Mouse (Mus musculus) splenic B cell, adult 2 months (primary cell): ENCODE data around the gene Dscam.

Experiments
- DNase-seq: peaks from one replicate; pipeline ENCODE4 v3.0.0-alpha.2; 2011; ENCODE audit warnings: low read depth, low spot score
- H3K27me3 ChIP-seq: 2 replicates; pipeline ENCODE4 v1.6.1; 2012; ENCODE audit warnings: mild to moderate bottlenecking, low read length, moderate library complexity, mixed read lengths; ENCODE audit not compliant: control insufficient read depth, poor library complexity, insufficient read depth, severe bottlenecking
- H3K36me3 ChIP-seq: 2 replicates; pipeline ENCODE4 v1.6.1; 2012; ENCODE audit warnings: mild to moderate bottlenecking, low read length, moderate library complexity, mixed read lengths; ENCODE audit not compliant: control insufficient read depth, poor library complexity, insufficient read depth, severe bottlenecking

Dscam gene

DNA sequence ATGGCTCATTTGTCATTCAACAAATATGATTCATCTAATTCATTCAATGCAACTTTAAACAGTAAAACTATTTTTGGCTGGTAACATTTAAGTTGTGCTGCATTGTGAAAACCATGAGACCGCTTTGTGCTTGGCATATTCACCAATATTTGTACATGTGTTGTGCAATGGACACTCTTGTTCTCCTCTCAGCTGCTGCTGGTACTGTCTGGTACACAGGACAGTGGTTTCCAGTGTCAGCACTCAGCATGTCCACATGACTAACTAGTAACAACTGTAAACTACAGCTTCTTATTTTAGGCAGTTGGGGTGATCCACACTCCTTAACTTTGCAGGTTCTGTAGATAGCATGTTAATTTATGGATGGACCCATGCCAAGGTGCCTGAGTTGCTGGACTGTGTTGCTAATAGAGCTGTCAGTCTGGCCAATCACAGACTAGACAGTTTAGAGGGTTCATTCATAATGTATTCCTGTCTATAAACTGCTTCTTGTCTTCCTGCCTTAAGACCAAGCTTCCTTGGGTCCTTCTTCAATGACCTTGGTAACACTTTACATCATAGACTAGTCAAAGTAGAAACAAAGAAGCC lies 368.8 kb downstream of the Dscam start:
- no peaks in the 10 kb centered on the region for H3K27me3 ChIP-seq
- H3K36me3 ChIP-seq = no peaks in the 10 kb centered on the region
- no peak for DNase-seq

DNA sequence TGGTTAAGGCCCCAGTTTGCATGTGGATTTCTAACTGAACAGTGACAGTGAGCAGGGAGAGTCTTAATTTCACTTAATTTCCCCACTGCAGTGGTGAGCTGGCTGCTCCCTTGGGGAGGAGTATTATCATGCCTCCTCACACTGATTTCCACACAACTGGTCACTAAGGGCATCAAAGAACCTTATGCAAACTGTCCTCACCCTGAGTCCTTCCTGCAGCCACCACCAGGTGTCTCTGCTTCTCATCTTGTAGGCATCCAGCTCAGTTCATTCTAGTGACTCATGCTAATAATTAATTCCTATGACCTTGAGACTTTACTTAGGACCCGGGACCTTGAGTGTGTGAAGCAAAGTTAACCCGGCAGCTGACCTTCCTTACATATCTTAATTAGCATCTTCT lies 375.1 kb downstream of the Dscam start:
- no peaks in the 10 kb centered on the region for H3K27me3 ChIP-seq
- no peaks in the 10 kb centered on the region for H3K36me3 ChIP-seq
- DNase-seq = no peak

DNA sequence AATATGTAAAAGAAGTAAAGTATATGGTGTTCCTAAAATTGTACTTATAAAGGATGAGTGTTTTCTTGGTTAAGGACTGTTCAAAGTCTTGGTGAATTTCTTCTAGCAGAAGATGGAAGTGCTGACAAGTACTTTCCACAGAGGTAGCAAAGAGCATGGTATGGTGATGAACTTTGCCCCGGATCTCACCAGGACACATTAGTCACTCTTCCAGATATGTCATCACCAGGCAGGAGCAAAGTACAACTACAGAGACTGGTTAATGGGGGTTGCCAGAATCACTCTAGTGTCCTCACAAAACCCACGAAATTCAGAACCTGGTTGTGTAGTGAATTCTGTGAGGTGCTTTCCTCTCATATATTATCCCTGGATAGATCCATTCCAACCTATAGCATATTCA lies 379.2 kb downstream of the Dscam start:
- no peaks in the 10 kb centered on the region for H3K36me3 ChIP-seq
- no peak for DNase-seq
- H3K27me3 ChIP-seq = no peaks in the 10 kb centered on the region

DNA sequence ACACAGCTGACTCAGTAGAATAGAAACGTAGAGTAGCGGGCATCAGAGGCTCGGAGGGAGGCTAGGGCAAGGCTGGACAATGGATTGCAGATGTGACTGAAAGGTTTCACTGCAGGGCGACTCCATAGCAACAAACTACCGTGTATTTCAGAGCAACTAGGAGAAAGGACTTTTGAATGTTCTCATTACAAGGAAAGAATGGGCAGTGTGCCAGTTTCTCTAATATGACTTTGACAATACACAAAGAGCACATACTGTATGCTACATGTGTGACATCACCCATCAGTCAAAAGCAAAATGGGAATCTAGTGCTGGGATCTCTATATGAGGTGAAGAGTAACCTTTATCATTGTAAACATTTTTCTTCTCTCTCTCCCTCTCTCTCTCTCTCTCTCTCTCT lies 382.3 kb downstream of the Dscam start:
- no peaks in the 10 kb centered on the region for H3K36me3 ChIP-seq
- no peak for DNase-seq
- H3K27me3 ChIP-seq = no peaks in the 10 kb centered on the region

DNA sequence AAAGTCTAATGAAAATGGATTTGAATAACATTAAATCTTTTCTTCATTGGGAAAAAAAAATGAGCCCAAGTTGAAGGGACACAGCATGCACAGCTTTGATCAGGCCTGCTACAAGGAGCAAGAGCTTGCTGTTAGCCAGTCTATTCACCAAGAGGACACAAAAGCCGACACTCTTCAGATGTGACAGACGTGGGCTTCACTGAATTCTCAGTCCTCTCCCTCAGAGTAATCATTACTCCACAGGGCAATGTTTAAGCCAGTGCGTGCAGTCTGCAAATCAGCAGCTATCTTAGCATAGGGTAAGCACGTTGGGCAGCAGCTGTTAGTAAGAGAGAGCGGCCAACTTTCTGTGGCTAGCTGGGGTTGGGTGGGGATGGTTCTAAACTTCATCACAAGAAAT lies 391.5 kb downstream of the Dscam start:
- no peaks in the 10 kb centered on the region for H3K27me3 ChIP-seq
- no peak for DNase-seq
- no peaks in the 10 kb centered on the region for H3K36me3 ChIP-seq

DNA sequence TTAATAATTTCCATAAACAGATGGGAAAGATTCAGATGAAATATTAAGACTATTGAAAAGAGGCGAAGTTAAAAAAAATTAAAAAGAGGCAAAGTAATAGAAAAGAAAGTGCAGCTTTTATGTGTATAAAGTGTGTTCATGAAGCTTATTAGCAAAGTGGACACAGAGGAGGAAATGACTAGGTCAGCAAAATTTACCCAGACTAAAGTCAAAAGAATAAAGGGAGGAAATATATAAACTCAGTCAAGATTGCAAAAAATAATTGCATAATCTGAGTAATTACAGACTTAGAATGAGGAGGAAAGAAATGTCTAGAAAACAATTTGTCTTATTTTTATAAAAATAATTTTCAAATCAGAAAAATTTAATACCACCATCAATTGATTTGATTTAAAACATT lies 396.3 kb downstream of the Dscam start:
- no peak for DNase-seq
- Histone ChIP-seq H3K36me3 (no peaks in the 10 kb centered on the region), H3K27me3 (no peaks in the 10 kb centered on the region)

DNA sequence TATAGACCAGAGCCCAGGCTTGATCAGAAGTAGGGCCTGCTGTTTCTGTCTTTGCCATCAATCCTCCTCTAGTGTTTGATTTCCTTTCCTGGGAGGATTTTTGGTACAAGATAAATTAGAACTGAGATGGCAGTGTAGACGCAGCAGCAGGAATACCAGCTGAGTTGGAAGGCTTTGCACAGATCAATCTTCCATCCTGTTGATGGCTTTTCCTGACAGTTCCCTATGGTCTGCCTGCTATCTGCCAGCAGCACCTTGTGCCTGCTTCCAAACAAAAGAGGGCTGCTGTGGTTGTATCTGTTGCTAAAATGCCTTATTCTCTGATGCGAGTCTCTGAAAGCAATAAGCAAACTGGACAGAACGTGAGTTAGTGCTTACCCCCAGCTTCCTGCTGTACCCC lies 402.6 kb downstream of the Dscam start:
- Histone ChIP-seq H3K27me3 (no peaks in the 10 kb centered on the region), H3K36me3 (no peaks in the 10 kb centered on the region)
- DNase-seq = no peak

DNA sequence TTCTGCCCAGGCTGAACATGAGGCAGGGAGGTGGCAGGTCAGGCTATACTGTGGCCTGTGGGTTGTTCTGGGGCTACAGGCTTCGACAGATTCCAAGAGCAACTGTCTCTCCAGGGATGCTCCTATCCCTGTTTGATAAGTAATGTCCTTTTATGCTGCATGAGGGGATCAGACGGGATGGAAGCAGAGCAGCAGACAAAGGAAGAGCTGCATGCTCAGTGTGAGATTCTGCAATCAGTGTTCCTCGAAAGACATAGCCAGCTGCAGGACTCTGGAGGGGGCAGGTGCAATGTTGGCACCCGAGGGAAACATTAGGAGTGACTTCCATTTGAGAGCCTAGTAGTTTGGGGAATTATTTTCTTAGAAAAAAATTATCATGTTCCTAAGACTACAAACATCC lies 403.0 kb downstream of the Dscam start:
- DNase-seq = no peak

DNA sequence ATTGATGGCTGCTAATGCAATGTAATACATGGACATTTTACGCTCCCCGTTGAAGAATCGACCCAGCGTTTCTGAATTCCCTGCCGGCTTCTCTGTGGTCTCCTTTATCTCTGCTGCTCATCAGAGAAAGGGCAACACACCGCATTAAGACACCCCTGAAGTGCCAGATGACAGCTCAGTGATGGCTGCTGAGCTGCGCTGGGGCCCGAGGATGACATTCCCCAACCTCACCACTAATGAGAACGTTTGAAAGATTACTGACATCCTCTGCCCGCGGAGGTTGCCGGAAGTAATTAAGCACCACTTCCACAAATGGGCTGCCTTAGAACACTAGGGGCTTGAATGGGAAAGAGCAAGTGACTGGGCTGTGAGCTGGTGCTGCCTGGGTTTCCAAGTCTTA lies 409.3 kb downstream of the Dscam start:
- Histone ChIP-seq H3K27me3 (no peaks in the 10 kb centered on the region), H3K36me3 (no peaks in the 10 kb centered on the region)
- DNase-seq = no peak

More for the DNA sequence above, 403.0 kb downstream of the Dscam start:
- Histone ChIP-seq H3K36me3 (no peaks in the 10 kb centered on the region), H3K27me3 (no peaks in the 10 kb centered on the region)

DNA sequence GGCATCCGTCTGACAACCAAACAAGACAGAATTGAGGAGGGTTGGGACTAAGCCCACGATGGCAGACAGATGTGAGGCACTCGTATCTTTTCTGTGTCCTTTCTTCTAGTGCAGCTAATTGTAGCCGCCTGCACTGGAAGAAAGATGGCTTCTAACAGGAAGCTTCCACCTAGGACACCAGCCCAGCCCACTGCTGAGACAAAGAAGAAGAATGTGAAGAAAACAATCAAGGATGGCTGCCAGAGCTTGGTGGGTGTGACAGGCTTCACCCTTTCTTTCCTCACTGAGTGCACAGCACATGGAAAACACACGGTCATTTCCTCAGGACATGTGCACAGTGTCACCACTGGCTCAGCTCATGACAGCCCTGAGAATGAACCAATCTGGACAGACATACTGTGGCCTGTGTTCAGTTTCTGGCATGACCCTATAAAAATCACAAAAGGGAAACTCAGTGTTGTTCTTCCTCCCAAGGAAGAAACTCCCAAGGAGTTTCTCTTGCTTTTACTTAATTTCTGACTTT lies 411.4 kb downstream of the Dscam start:
- H3K27me3 ChIP-seq = no peaks in the 10 kb centered on the region
- no peaks in the 10 kb centered on the region for H3K36me3 ChIP-seq
- DNase-seq = no peak

DNA sequence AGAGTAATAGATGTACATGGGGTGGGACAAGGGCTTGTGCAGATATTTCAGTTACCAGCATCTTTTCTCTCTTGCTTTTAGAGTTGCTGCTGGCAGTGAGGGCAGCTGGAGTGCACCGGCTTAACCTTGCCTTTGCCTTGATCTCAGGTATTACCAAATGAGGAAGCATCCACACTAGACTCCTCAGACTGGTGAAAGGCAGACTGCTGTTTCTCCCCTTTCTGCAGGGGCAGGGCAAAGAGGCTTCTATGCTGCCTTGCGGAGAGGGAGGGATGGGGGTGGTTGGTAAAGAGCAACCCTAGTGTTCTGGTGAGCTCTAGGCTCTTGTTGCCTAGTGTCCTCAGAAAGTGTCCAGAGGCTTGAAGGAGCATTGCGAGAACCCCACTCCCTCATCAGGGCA lies 412.2 kb downstream of the Dscam start:
- no peaks in the 10 kb centered on the region for H3K36me3 ChIP-seq
- DNase-seq = no peak

DNA sequence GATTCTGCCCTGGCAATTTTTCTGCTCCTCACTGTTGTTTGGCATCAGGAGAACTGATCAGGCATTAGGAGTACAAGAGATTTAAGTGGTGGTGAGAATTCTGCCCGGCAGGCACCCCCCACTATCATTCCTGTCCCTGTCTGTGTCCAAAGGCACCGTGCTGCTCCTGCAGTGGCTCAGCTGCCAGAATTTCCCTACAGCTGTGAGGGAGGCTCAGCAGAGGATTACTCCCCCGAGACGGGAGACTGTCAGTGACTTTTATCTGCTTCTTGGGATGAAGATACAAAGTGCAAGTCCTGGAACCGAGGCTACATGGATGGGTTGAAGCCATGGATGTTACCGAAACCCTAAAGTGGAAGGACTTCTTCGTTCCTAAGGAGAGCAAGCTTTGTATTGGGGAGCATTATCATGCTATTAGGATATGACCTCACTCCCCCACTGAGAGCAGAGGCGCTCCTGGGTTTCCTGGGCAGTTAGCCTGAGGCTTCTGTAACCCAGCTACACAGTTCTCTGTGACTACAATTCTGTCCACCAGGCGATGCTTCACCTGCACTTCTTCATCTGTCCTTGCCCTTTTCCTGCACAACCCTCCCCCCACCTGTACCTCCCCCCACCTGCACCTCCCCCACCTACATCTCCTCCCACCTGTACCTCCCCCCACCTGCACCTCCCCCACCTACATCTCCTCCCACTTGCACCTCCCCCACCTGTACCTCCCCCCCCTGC lies 412.8 kb downstream of the Dscam start:
- Histone ChIP-seq H3K36me3 (no peaks in the 10 kb centered on the region), H3K27me3 (no peaks in the 10 kb centered on the region)
- no peak for DNase-seq

More for the DNA sequence above, 412.2 kb downstream of the Dscam start:
- H3K27me3 ChIP-seq = no peaks in the 10 kb centered on the region

DNA sequence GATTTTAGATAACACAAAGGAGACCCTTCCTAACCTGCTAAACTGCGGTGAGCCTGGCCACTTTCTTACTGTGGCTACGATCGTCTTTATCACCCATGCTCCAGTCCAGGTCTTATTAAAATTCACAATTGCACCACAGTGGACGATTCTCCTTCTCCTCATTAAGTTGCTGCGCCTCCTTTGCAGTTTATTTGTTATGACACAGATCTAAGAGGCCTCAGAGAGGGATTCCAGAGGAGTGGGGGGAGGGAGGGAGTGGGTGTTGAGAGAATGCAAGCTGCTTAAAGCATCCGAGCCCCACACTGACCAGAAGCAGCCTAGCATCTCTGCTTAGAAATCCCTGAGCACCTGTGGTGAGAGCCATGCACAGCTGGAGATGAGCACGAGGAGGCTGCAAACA lies 413.6 kb downstream of the Dscam start:
- no peaks in the 10 kb centered on the region for H3K27me3 ChIP-seq
- no peaks in the 10 kb centered on the region for H3K36me3 ChIP-seq
- DNase-seq = no peak

DNA sequence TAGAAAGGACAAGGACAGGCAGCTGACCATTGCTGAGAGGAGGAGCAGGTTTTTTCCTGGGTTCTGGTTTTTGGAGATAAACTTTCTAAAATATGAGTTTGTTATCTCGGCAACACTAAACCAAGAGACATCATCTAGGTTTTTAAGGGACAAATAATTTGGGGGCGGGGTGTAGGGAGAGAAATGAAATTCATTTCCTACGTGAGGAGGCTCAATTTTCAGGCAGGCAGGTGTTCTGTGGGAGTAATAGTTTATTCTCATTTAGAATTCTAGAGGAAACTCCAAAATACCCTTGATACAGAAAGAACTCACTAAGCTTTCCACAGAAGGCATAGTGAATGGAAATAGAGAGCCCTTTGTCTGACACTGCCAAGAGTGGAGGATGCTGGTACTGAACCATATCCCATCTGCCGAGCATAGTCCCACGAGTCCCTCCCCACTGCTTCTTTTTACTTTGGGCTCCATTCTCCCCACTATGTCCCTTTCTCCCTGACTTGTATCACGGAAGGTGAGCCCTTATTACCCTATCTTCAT lies 415.5 kb downstream of the Dscam start:
- H3K36me3 ChIP-seq = no peaks in the 10 kb centered on the region
- no peak for DNase-seq
- no peaks in the 10 kb centered on the region for H3K27me3 ChIP-seq

DNA sequence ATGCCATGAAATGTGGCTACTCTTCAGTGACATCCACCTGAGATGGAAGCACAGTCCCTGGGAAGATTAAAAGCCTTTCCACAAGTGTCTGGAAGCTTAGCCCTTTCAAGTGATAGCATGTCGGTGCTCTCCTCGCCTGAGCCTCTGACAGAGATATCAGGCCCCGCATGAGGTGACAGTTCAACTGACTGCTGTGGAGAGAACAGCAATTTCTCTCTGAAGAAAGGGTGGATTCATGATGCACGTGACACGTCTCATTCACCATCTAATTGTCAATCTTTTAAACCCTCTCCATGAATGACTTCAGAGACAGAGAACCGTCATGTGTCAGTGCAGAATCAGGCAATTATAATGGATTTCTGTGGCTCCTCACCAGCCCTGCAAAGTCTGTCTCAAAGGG lies 416.2 kb downstream of the Dscam start:
- no peaks in the 10 kb centered on the region for H3K27me3 ChIP-seq
- no peak for DNase-seq
- no peaks in the 10 kb centered on the region for H3K36me3 ChIP-seq
